Mouse (Mus musculus) liver, embryonic 14.5 days (tissue): ENCODE measurements around the gene Eml3. TPM values are rescaled to one million over a fixed set of nuclear protein-coding genes. Genes with fewer than 3 reads are reported as not detected.

Experiments used
- ATAC-seq: fragments of 200-750 bp; cut with Nextera tagmentation; 2 replicates; pipeline ENCODE4 v1.8.0; 2017; ENCODE audit warnings: moderate number of reproducible peaks, mild to moderate bottlenecking, moderate library complexity; ENCODE audit not compliant: insufficient read depth
- DNase-seq, 3 experiments: peaks; one replicate each; pipeline ENCODE4 v3.0.0-alpha.2; 2012 to 2013; ENCODE audit warnings: low read depth in 3 of 3, low spot score in 3 of 3
- H3K27ac ChIP-seq: fragments of 300-500 bp; sonication (generic); 2 replicates; pipeline ENCODE4 v1.5.1; 2014; ENCODE audit warnings: moderate library complexity, mild to moderate bottlenecking, control low read depth, inconsistent platforms
- H3K27me3 ChIP-seq: fragments of 300-500 bp; sonication (generic); 2 replicates; pipeline ENCODE4 v1.6.1; 2014; ENCODE audit warnings: mild to moderate bottlenecking, low read length, moderate library complexity; ENCODE audit not compliant: control insufficient read depth, insufficient read depth
- H3K36me3 ChIP-seq: fragments of 300-500 bp; sonication (generic); replicated peaks from 2 replicates; pipeline ENCODE4 v1.6.1; 2014; ENCODE audit warnings: low read depth; ENCODE audit not compliant: control insufficient read depth, insufficient read depth
- H3K4me1 ChIP-seq, 2 experiments: fragments of 200-500 bp in 1 of 2; fragments of 300-500 bp in 1 of 2; sonication (generic) in 1 of 2; replicated peaks; 2 replicates each; pipeline ENCODE4 v1.6.1; 2012 to 2014; ENCODE audit warnings: antibody characterized with exemption in 1 of 2, inconsistent platforms in 1 of 2, low read length in 1 of 2; ENCODE audit not compliant: control insufficient read depth in 2 of 2, insufficient read depth in 2 of 2
- H3K4me2 ChIP-seq: fragments of 300-500 bp; sonication (generic); 2 replicates; pipeline ENCODE4 v1.6.1; 2014; ENCODE audit warnings: low read depth, mild to moderate bottlenecking, control low read depth, moderate library complexity
- H3K4me3 ChIP-seq, 2 experiments: fragments of 200-500 bp in 1 of 2; fragments of 300-500 bp in 1 of 2; sonication (generic) in 1 of 2; 2 replicates each; pipeline ENCODE4 v1.5.1; 2012 to 2014; ENCODE audit warnings: low read depth in 2 of 2, low read length in 2 of 2, mild to moderate bottlenecking in 2 of 2, control low read depth in 1 of 2, inconsistent platforms in 1 of 2, moderate library complexity in 1 of 2; ENCODE audit not compliant: insufficient read depth in 1 of 2
- H3K9ac ChIP-seq: fragments of 300-500 bp; sonication (generic); replicated peaks from 2 replicates; pipeline ENCODE4 v1.6.1; 2014; ENCODE audit warnings: mild to moderate bottlenecking, control low read depth, moderate library complexity
- H3K9me3 ChIP-seq: fragments of 300-500 bp; sonication (generic); 2 replicates; pipeline ENCODE4 v1.6.1; 2016; ENCODE audit warnings: low read length, mixed read lengths; ENCODE audit not compliant: control insufficient read depth
- CTCF ChIP-seq: IDR thresholded peaks from 2 replicates; pipeline ENCODE4 v1.5.1; 2016; ENCODE audit warnings: antibody characterized with exemption, low read depth, control low read depth
- EP300 ChIP-seq: IDR thresholded peaks from 2 replicates; pipeline ENCODE4 v1.6.1; 2016; ENCODE audit warnings: antibody characterized with exemption, low read depth
- WGBS: fragments of 180-500 bp; shearing (Covaris S2); extraction: QIAGEN DNeasy Blood & Tissue Kit; methylation state at CpG from one replicate; pipeline ENCODE4 v1.1.7; 2014; ENCODE audit not compliant: insufficient replicate concordance; 5-methylcytosine and 5-hydroxymethylcytosine counted together
- polyA plus RNA-seq, 2 experiments: library from polyadenylated mRNA; depleted of rRNA in 1 of 2; stranded (reverse) in 1 of 2; unstranded in 1 of 2; fragments of >200 nt; fragmentation: Nextera tagmentation in 1 of 2; extraction: Ambion mirVana in 1 of 2; gene quantifications; 2 replicates each; pipeline versions ENCODE4 v1.2.1 to v1.2.3; 2012 to 2014

Eml3 gene
- polyA plus RNA-seq, 2 experiments: 5.6 to 11.0 TPM

- peaks cover 10% of the 10 kb centered on the region for H3K36me3 ChIP-seq
- no peak for TF ChIP-seq EP300
- TF ChIP-seq CTCF: no peak
- no peak overlapping the region for H3K4me3 ChIP-seq
- DNase-seq (no peak), ATAC-seq (no peak)
- 84% methylated on average over 2 of the region's 2 CpGs for WGBS
- no peaks in the 10 kb centered on the region for H3K27me3 ChIP-seq
- no peak overlapping the region for H3K27ac ChIP-seq
- H3K4me1 ChIP-seq: peaks cover 4 to 7% of the 10 kb centered on the region in 2 experiments
- H3K9me3 ChIP-seq: no peaks in the 10 kb centered on the region
- H3K4me2 ChIP-seq: no peak overlapping the region
- H3K9ac ChIP-seq: no peak overlapping the region
Measured at GRCm38 (mm10) chr19:8936736-8937135, 7.4 kb downstream of the Eml3 start.

GRCm38 (mm10) chr19:8940526-8941133, 11.3 kb downstream of the Eml3 start:
- WGBS: 74% methylated on average over 15 of the region's 15 CpGs

GRCm38 (mm10) chr19:8941136-8941514, 11.8 kb downstream of the Eml3 start:
- peak overlapping the region; percentile 93 for H3K27ac ChIP-seq
- ATAC-seq (peak; percentile 1; the same call in 1 of the 2 replicates), DNase-seq (no peak)
- H3K4me2 ChIP-seq: peak overlapping the region; percentile 78
- H3K36me3 ChIP-seq: peaks cover 22% of the 10 kb centered on the region
- peak overlapping the region; percentile 19 to 88; a peak in 3 of 4 replicates for H3K4me3 ChIP-seq
- TF ChIP-seq CTCF (no peak), EP300 (no peak)
- H3K4me1 ChIP-seq: peaks cover 22 to 25% of the 10 kb centered on the region in 2 experiments
- peak overlapping the region; percentile 88 for H3K9ac ChIP-seq
- H3K9me3 ChIP-seq: no peaks in the 10 kb centered on the region
- WGBS: 44% methylated on average over 10 of the region's 10 CpGs
- H3K27me3 ChIP-seq: no peaks in the 10 kb centered on the region

More at GRCm38 (mm10) chr19:8940526-8941133, 11.3 kb downstream of the Eml3 start:
- Histone ChIP-seq H3K27me3 (no peaks in the 10 kb centered on the region), H3K4me1 (peaks cover 22 to 25% of the 10 kb centered on the region in 2 experiments), H3K4me3 (no peak overlapping the region), H3K36me3 (peaks cover 17% of the 10 kb centered on the region), H3K9ac (no peak overlapping the region), H3K27ac (no peak overlapping the region), H3K9me3 (no peaks in the 10 kb centered on the region), H3K4me2 (no peak overlapping the region)
- no peak for DNase-seq
- no peak for ATAC-seq
- TF ChIP-seq EP300 (no peak), CTCF (no peak)

- Histone ChIP-seq H3K27me3 (no peaks in the 10 kb centered on the region), H3K9ac (peak within 1 kb of the TSS; percentile 88), H3K36me3 (peaks cover 27% of the 10 kb centered on the region), H3K9me3 (no peaks in the 10 kb centered on the region), H3K27ac (peak within 1 kb of the TSS; percentile 93), H3K4me2 (peak within 1 kb of the TSS; percentile 78), H3K4me3 (peak within 1 kb of the TSS; percentile 72 to 88), H3K4me1 (peaks cover 27 to 30% of the 10 kb centered on the region in 2 experiments)
- TF ChIP-seq EP300 (no peak), CTCF (peak; percentile 4; the same call in 1 of the 2 replicates)
- WGBS: under 1% methylated on average over 64 of the region's 64 CpGs
- ATAC-seq (peak; percentile 90), DNase-seq (peak; percentile 90 to 94 (median 91))
Measured at GRCm38 (mm10) chr19:8941515-8942217, 12.3 kb downstream of the Eml3 start, which contains the start of gene Mta2. Gene Mta2 (plus strand): TSS chr19:8941875.
